Mouse (Mus musculus) kidney, embryonic 14.5 days (tissue): ENCODE measurements at regions not wholly inside any gene's neighbourhood (a gene's known extent, or its start where the extent isn't known, plus 50 kb on each side); places are given as distances from the start of the nearest gene placed in this dataset.
A peak's percentile ranks its signal among the peaks of the same experiment; 100 is the strongest.

ENCODE experiments used
- ATAC-seq: fragments of 200-750 bp; cut with Nextera tagmentation; 2 replicates; pipeline ENCODE4 v1.8.0; 2017; ENCODE audit warnings: moderate number of reproducible peaks, mild to moderate bottlenecking, moderate TSS enrichment, moderate library complexity; ENCODE audit not compliant: low FRiP score, low TSS enrichment
- H3K27ac ChIP-seq: fragments of 300-500 bp; sonication (generic); 2 replicates; pipeline ENCODE4 v1.5.1; 2014; ENCODE audit warnings: low read depth, mild to moderate bottlenecking, low read length, moderate library complexity, mixed read lengths
- H3K27me3 ChIP-seq: fragments of 300-500 bp; sonication (generic); 2 replicates; pipeline ENCODE4 v1.6.1; 2014; ENCODE audit warnings: mild to moderate bottlenecking, low read length; ENCODE audit not compliant: control insufficient read depth, insufficient read depth
- H3K36me3 ChIP-seq: fragments of 300-500 bp; sonication (generic); 2 replicates; pipeline ENCODE4 v1.6.1; 2014; ENCODE audit warnings: low read length, mixed read lengths; ENCODE audit not compliant: control insufficient read depth, insufficient read depth
- H3K4me1 ChIP-seq: fragments of 300-500 bp; sonication (generic); 2 replicates; pipeline ENCODE4 v1.6.1; 2014; ENCODE audit warnings: low read length, mixed read lengths; ENCODE audit not compliant: control insufficient read depth, insufficient read depth
- H3K4me2 ChIP-seq: fragments of 300-500 bp; sonication (generic); replicated peaks from 2 replicates; pipeline ENCODE4 v1.6.1; 2014; ENCODE audit warnings: low read depth, mild to moderate bottlenecking, low read length
- H3K4me3 ChIP-seq: fragments of 300-500 bp; sonication (generic); 2 replicates; pipeline ENCODE4 v1.5.1; 2014; ENCODE audit warnings: mild to moderate bottlenecking, low read length
- H3K9ac ChIP-seq: fragments of 300-500 bp; sonication (generic); 2 replicates; pipeline ENCODE4 v1.6.1; 2014; ENCODE audit warnings: low read depth, mild to moderate bottlenecking, low read length, moderate library complexity
- H3K9me3 ChIP-seq: fragments of 300-500 bp; sonication (generic); 2 replicates; pipeline ENCODE4 v1.6.1; 2016; ENCODE audit warnings: low read length; ENCODE audit not compliant: control insufficient read depth
- WGBS: fragments of 180-500 bp; shearing (Covaris S2); extraction: QIAGEN DNeasy Blood & Tissue Kit; methylation state at CpG from one replicate; pipeline ENCODE4 v1.1.7; 2014; 5-methylcytosine and 5-hydroxymethylcytosine counted together

- ATAC-seq, result no peak
- H3K27ac ChIP-seq, result no peak overlapping the region
Measured at GRCm38 (mm10) chr16:87263571-87263970, 90.4 kb upstream of the N6amt1 start.

GRCm38 (mm10) chr16:87263041-87263440 is 90.9 kb upstream of the N6amt1 start:
- WGBS, result 78% methylated on average over 8 of the region's 8 CpGs
- ATAC-seq, result no peak
- Histone ChIP-seq H3K4me3 (no peak overlapping the region), H3K4me2 (no peak overlapping the region), H3K27ac (no peak overlapping the region), H3K9me3 (no peaks in the 10 kb centered on the region), H3K4me1 (no peaks in the 10 kb centered on the region), H3K27me3 (no peaks in the 10 kb centered on the region), H3K36me3 (no peaks in the 10 kb centered on the region), H3K9ac (no peak overlapping the region)

More at GRCm38 (mm10) chr16:87263571-87263970, 90.4 kb upstream of the N6amt1 start:
- Histone ChIP-seq H3K9ac (no peak overlapping the region), H3K27me3 (no peaks in the 10 kb centered on the region), H3K4me1 (no peaks in the 10 kb centered on the region), H3K9me3 (no peaks in the 10 kb centered on the region), H3K36me3 (no peaks in the 10 kb centered on the region), H3K4me2 (no peak overlapping the region), H3K4me3 (no peak overlapping the region)
- WGBS, result 45% methylated on average over 4 of the region's 4 CpGs

- H3K27ac ChIP-seq, result no peak overlapping the region
- H3K4me3 ChIP-seq, result no peak overlapping the region
- H3K4me1 ChIP-seq, result no peaks in the 10 kb centered on the region
- no peaks in the 10 kb centered on the region for H3K36me3 ChIP-seq
- no peak for ATAC-seq
- no peak overlapping the region for H3K4me2 ChIP-seq
- 67% methylated on average over 3 of the region's 3 CpGs for WGBS
- no peak overlapping the region for H3K9ac ChIP-seq
- no peaks in the 10 kb centered on the region for H3K27me3 ChIP-seq
- no peaks in the 10 kb centered on the region for H3K9me3 ChIP-seq
Measured at GRCm38 (mm10) chr16:87262497-87262896, 91.5 kb upstream of the N6amt1 start.

DNA sequence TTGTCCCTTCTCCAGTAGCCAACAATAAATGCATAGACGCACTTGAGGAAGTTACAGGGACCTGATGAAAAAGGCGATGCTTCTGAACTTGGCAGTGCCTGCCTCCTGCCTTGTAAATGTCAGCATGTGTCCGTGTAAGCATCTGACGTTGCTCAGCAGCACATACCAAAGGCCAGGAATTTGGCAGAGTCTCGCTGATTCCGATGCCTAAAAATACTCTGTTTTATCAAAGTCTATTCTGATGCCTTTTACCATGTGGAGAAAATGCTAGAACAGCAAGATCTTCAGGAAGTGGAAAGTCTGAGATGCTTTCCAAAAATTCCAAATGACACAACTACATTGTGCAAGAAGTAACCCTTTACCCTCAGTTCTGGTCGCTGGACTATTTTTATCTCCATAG is 92.5 kb upstream of the N6amt1 start:
- H3K4me3 ChIP-seq, result no peak overlapping the region
- no peak overlapping the region for H3K9ac ChIP-seq
- no peaks in the 10 kb centered on the region for H3K4me1 ChIP-seq
- no peak overlapping the region for H3K4me2 ChIP-seq
- H3K27ac ChIP-seq, result no peak overlapping the region
- no peaks in the 10 kb centered on the region for H3K27me3 ChIP-seq
- H3K36me3 ChIP-seq, result no peaks in the 10 kb centered on the region
- no peaks in the 10 kb centered on the region for H3K9me3 ChIP-seq
- whole genome bisulfite sequencing, result 72% methylated on average over 7 of the region's 7 CpGs
- ATAC-seq, result no peak

GRCm38 (mm10) chr16:87254736-87255135 is 99.2 kb upstream of the N6amt1 start:
- no peak overlapping the region for H3K9ac ChIP-seq
- H3K4me1 ChIP-seq, result no peaks in the 10 kb centered on the region
- no peak overlapping the region for H3K27ac ChIP-seq
- 88% methylated on average over 1 of the region's 1 CpGs for WGBS
- ATAC-seq, result no peak
- no peaks in the 10 kb centered on the region for H3K27me3 ChIP-seq
- H3K9me3 ChIP-seq, result no peaks in the 10 kb centered on the region
- no peak overlapping the region for H3K4me2 ChIP-seq
- no peaks in the 10 kb centered on the region for H3K36me3 ChIP-seq
- H3K4me3 ChIP-seq, result no peak overlapping the region

GRCm38 (mm10) chr16:87250531-87250930 is 103.5 kb upstream of the N6amt1 start:
- Histone ChIP-seq H3K9ac (no peak overlapping the region), H3K4me3 (no peak overlapping the region), H3K27ac (no peak overlapping the region), H3K4me1 (0 out of 2 replicates have a peak, but pooled peaks cover 3% of the 10 kb centered on the region), H3K9me3 (no peaks in the 10 kb centered on the region), H3K27me3 (no peaks in the 10 kb centered on the region), H3K4me2 (no peak overlapping the region), H3K36me3 (no peaks in the 10 kb centered on the region)
- 63% methylated on average over 10 of the region's 10 CpGs for WGBS
- no peak; the same call in 1 of the 2 replicates for ATAC-seq

DNA sequence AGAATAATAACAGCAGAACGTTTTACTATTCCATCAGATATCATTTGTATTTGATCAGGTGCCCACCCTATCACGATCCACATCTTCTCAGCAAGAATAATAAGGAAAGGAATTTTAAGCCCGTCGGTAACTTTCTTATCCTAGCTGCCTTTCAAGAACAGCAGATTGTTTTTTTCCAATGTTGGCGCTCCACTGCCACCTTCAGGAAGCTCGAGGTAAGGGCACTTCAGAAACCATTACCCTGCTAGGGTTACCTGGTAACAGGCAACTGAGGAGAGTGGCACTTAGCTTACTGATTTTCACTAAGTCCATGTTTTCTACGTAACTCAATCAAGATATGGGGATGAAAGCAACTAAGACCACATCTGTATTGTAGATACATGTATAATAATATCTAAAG is 104.1 kb upstream of the N6amt1 start:
- 0 out of 2 replicates have a peak, but pooled peaks cover 3% of the 10 kb centered on the region for H3K4me1 ChIP-seq
- 31% methylated on average over 7 of the region's 7 CpGs for whole genome bisulfite sequencing
- H3K4me2 ChIP-seq, result no peak overlapping the region

GRCm38 (mm10) chr16:87248501-87249030 is 105.4 kb upstream of the N6amt1 start:
- ATAC-seq, result no peak
- no peaks in the 10 kb centered on the region for H3K27me3 ChIP-seq
- WGBS, result 34% methylated on average over 6 of the region's 6 CpGs

More for the DNA sequence above, 104.1 kb upstream of the N6amt1 start:
- H3K4me3 ChIP-seq, result no peak overlapping the region
- H3K9me3 ChIP-seq, result no peaks in the 10 kb centered on the region
- H3K9ac ChIP-seq, result no peak overlapping the region
- no peaks in the 10 kb centered on the region for H3K27me3 ChIP-seq
- no peak overlapping the region for H3K27ac ChIP-seq
- ATAC-seq, result no peak
- H3K36me3 ChIP-seq, result no peaks in the 10 kb centered on the region

DNA sequence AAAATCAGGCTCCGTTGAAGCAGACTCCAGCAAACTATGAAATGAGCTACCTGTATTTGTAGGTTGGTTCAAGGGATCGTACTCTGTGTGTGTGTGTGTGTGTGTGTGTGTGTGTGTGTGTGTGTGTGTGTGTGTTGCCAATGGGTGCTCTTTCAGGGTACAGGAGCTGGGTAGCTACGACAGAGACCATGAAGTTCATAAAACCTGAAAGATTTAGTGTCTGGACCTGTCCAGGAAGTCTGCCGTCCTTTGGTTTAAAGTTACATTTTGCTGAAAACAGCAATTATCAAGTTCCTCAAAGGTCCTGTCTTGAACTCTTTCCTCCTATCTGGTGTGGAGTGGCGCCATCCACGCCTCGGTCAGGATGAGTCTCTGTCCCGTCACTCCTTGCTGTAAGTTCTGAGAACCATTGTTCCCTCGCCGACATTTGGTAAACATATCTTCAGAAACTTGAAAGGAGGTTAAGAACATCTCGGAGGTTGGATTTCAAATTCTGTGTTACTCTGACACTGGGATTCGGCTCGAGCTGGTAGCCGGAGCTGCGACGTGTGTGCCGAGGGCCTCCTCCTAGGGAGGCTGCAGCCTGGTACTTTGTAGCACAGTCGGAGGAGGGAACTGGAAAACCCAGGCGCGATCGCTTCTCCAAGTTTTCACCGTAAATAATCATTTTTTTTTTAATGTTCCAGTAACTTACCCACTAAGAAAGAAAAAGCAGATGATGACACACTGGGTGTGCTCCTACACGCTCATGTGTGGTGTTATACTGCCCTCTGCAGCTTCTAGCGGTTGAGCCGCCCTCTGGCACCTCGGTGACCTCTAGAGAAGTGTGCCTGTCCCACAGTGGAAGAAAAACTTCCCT is 107.8 kb upstream of the N6amt1 start:
- H3K27me3 ChIP-seq, result no peaks in the 10 kb centered on the region
- peak overlapping the region; percentile 51; the same call in 1 of the 2 replicates for H3K27ac ChIP-seq
- WGBS, result 18% methylated on average over 26 of the region's 26 CpGs
- peak overlapping the region; percentile 21; the same call in 1 of the 2 replicates for H3K4me3 ChIP-seq
- H3K36me3 ChIP-seq, result no peaks in the 10 kb centered on the region
- no peaks in the 10 kb centered on the region for H3K9me3 ChIP-seq
- peak; percentile 86 for ATAC-seq
- peak overlapping the region; percentile 54 for H3K9ac ChIP-seq
- peak overlapping the region; percentile 39 for H3K4me2 ChIP-seq
- H3K4me1 ChIP-seq, result 0 out of 2 replicates have a peak, but pooled peaks cover 3% of the 10 kb centered on the region

More at GRCm38 (mm10) chr16:87248501-87249030, 105.4 kb upstream of the N6amt1 start:
- Histone ChIP-seq H3K9me3 (no peaks in the 10 kb centered on the region), H3K4me2 (no peak overlapping the region), H3K4me3 (no peak overlapping the region), H3K9ac (no peak overlapping the region), H3K27ac (no peak overlapping the region), H3K4me1 (0 out of 2 replicates have a peak, but pooled peaks cover 3% of the 10 kb centered on the region), H3K36me3 (no peaks in the 10 kb centered on the region)
